9 mouse cellular contexts compared by ENCODE assay signal in the genomic region with DNA sequence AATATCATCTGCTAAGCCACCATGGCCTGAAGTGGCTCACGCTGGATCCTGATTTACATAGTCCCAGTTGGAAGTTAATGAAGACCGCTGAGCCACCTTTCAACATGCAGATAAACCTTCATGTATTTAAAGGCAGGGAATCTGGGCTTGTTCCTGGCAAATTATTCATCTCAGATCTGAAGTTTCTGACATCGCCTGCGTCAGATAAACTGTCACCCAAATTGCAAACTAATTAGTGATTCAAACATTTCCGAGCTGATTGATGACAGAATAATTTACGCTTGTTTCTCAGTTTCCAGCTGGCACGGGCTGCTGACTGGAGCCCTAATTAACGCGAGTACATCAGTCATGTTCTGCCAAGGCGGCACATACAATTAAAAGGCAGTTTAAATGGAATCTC.
DNase-seq lines count a peak whose midpoint lies in the region; ATAC-seq and TF ChIP-seq lines count a peak whose summit lies in the region.
"Had no signal": no experiment of that assay in that cellular context is flagged by ENCODE, and none has a peak within 500 bp of the region (broad histone marks: within the 10 kb centered on the region; RNA-seq: fewer than 3 reads in every experiment).

No protein-coding gene starts in this region.

- DNase-seq in kidney, postnatal 36 days = no peak
- peak; percentile 8 to 10 for DNase-seq in frontal cortex, postnatal 14 days (ENCODE audit: low spot score in 2 of 2)
- peak; percentile 17 to 54 for DNase-seq in left cerebral cortex, postnatal 25 days (ENCODE audit: low spot score in 2 of 2)
- DNase-seq in right cerebral cortex, adult 2 months (ENCODE audit: low spot score in 2 of 2) = peak; percentile 22 to 37
- no peak for DNase-seq in kidney, adult 2 months
- no peak for DNase-seq in gastrocnemius, postnatal 14 days

- TF ChIP-seq POLR2A in kidney, adult 2 months (IDR thresholded peaks at IDR 0.05; ENCODE audit: low read depth, low read length) = no peak

- H3K9me3 ChIP-seq in kidney, embryonic 15.5 days (replicated peaks) = no peaks in the 10 kb centered on the region
- H3K9me3 ChIP-seq: liver, embryonic 15.5 days had no signal

- peak overlapping the region; percentile 29 for H3K4me2 ChIP-seq in kidney, embryonic 15.5 days
- H3K4me2 ChIP-seq: liver, embryonic 15.5 days had no signal

- peaks cover 10% of the 10 kb centered on the region for H3K27me3 ChIP-seq in kidney, embryonic 15.5 days
- H3K27me3 ChIP-seq in kidney, adult 2 months (replicated peaks; ENCODE audit: control insufficient read depth, insufficient read depth, low read length) = no peaks in the 10 kb centered on the region
- H3K27me3 ChIP-seq: liver, embryonic 15.5 days had no signal

- no peak overlapping the region for H3K27ac ChIP-seq in kidney, embryonic 15.5 days
- H3K27ac ChIP-seq in kidney, adult 2 months (ENCODE audit: insufficient read depth, low read depth, low read length) = no peak overlapping the region
- H3K27ac ChIP-seq: liver, embryonic 15.5 days had no signal

- intact Hi-C loops in left cerebral cortex, postnatal 25 days (cut with DNase I) = no loop called here
- intact Hi-C loops in gastrocnemius, postnatal 14 days (cut with DNase I; ENCODE audit: low total_unique reads) = no loop called here

- H3K4me3 ChIP-seq in kidney, embryonic 15.5 days (replicated peaks) = no peak overlapping the region
- H3K4me3 ChIP-seq in kidney, adult 2 months (ENCODE audit: insufficient read depth, low read depth, low read length) = no peak overlapping the region
- H3K4me3 ChIP-seq: liver, embryonic 15.5 days had no signal

- H3K9ac ChIP-seq in kidney, embryonic 15.5 days = no peak overlapping the region
- H3K9ac ChIP-seq: liver, embryonic 15.5 days had no signal

- no peak for ATAC-seq in kidney, embryonic 15.5 days (replicated peaks; ENCODE audit: low FRiP score)
- no peak for ATAC-seq in cerebellum, adult (ENCODE audit: insufficient number of reproducible peaks, low FRiP score, low TSS enrichment)

- no peaks in the 10 kb centered on the region for H3K4me1 ChIP-seq in kidney, embryonic 15.5 days
- no peaks in the 10 kb centered on the region for H3K4me1 ChIP-seq in kidney, adult 2 months (ENCODE audit: control insufficient read depth, insufficient read depth, low read length)
- H3K4me1 ChIP-seq: liver, embryonic 15.5 days had no signal

- WGBS in kidney, embryonic 15.5 days = 6% methylated on average over 10 of the region's 10 CpGs
- 14% methylated on average over 10 of the region's 10 CpGs for WGBS in kidney, adult 2 months

- H3K36me3 ChIP-seq in kidney, embryonic 15.5 days = no peaks in the 10 kb centered on the region
- H3K36me3 ChIP-seq in kidney, adult 2 months (ENCODE audit: control insufficient read depth, insufficient read depth, low read length) = no peaks in the 10 kb centered on the region
- H3K36me3 ChIP-seq: liver, embryonic 15.5 days had no signal

- no peak for TF ChIP-seq CTCF in kidney, adult 2 months (conservative IDR thresholded peaks at IDR 0.05; ENCODE audit: insufficient read depth, insufficient read length, low read depth, low read length)

Comparison
In these comparisons a context has a peak if more than half of its experiments do, and no peak if none do; other contexts are left out.
1. DNase-seq: peak in frontal cortex, postnatal 14 days (2 of 2), left cerebral cortex, postnatal 25 days (2 of 2) and right cerebral cortex, adult 2 months (2 of 2); none in kidney, postnatal 36 days (0 of 2), kidney, adult 2 months (single experiment) and gastrocnemius, postnatal 14 days (single experiment).